Mouse (Mus musculus) heart, postnatal 0 days (tissue): ENCODE data around the gene Nup214.

Experiments
- CTCF ChIP-seq: IDR thresholded peaks from 2 replicates; pipeline ENCODE4 v1.5.1; 2016; ENCODE audit warnings: antibody characterized with exemption, control low read depth, low read depth
- EP300 ChIP-seq: IDR thresholded peaks from 2 replicates; pipeline ENCODE4 v1.6.1; 2016; ENCODE audit warnings: antibody characterized with exemption, low read depth

GRCm38 (mm10) chr2:32094001-32094707 is 119.9 kb downstream of the Nup214 start:
- no peak for TF ChIP-seq CTCF
- TF ChIP-seq EP300, result no peak
